Mouse (Mus musculus) heart, adult 2 months (tissue): ENCODE results near the gene Tmem230.

Experiments
- CTCF ChIP-seq: fragments of 200-600 bp; IDR thresholded peaks from 2 replicates; pipeline ENCODE4 v1.8.1; 2022; ENCODE audit warnings: antibody characterized with exemption, mild to moderate bottlenecking, moderate library complexity
- EP300 ChIP-seq: fragments of 200-500 bp; IDR thresholded peaks from 2 replicates; pipeline ENCODE4 v1.6.1; 2011; ENCODE audit warnings: low read depth, low read length, control low read depth; ENCODE audit not compliant: insufficient read depth
- POLR2A ChIP-seq: fragments of 200-500 bp; IDR thresholded peaks from 2 replicates; pipeline ENCODE4 v1.6.1; 2011; ENCODE audit warnings: mild to moderate bottlenecking, low read depth, low read length, control low read depth; ENCODE audit not compliant: insufficient read depth

GRCm38 (mm10) chr2:132195602-132196001 is 52.0 kb downstream of the Tmem230 start:
- no peak for TF ChIP-seq CTCF
- TF ChIP-seq POLR2A, result no peak
- no peak for TF ChIP-seq EP300
